Mouse (Mus musculus): Measurements from ENCODE around the gene Olfr824.
"Not testable (repeated sequence)": the region's sequence is repeated elsewhere in the genome, so short reads cannot be mapped to it uniquely, and the experiment has no call there.

Gene Olfr824

DNA sequence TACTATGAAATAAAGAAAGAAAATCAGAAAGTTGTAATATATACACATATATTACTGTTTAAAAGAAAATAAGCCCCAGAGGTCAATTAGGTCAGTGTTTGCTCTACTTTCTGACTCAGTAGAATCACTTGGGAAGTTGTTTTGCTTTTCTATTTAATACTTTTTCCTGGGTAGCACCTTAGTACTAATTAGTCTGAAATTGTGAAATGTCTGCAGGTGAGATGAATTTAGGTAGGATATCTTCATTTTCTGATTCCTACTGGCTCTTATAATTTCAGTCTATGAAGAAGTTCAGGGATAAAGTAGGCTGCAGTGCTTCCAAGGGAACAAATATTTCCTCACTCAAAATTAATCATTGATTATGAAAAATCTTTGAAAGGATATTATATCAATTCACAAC is at the start of gene Olfr824:
Gene Olfr824, minus strand, starts transcription at position 101 of the 400 bp plus-strand sequence.
- not testable (repeated sequence) for DNase-seq (ENCODE audit: low read depth)

- DNase-seq (ENCODE audit: low read depth), result no peak
Measured at GRCm38 (mm10) chr10:130166666-130167065, 36.9 kb upstream of the Olfr824 start, which contains the start of gene Olfr825. TSS of gene Olfr825 (minus strand) at chr10:130166766.

DNA sequence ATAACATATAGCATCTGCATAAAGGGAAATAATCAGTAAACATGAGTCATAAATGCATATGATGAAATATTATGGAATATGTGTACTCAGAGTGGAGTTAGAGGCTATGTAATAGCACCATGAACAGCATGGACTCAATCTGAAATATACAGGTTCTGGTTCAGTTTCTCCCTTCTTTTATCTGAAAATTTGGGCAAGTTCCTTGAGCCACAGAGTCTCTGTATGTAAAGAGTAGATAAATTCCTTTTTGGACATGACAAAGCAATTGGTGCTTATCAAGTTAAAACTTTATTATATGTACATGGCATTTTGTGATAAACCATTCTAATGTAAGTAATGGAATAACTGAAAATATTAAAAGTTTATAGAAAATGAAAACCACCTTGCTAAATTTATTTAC is 35.4 kb upstream of the Olfr824 start:
- DNase-seq (ENCODE audit: low read depth), result no peak

GRCm38 (mm10) chr10:130144121-130144520 is 14.3 kb upstream of the Olfr824 start:
- no peak for DNase-seq (ENCODE audit: low read depth)

- DNase-seq (ENCODE audit: low read depth), result not testable (repeated sequence)
Measured at GRCm38 (mm10) chr10:130142481-130142880, 12.7 kb upstream of the Olfr824 start.

DNA sequence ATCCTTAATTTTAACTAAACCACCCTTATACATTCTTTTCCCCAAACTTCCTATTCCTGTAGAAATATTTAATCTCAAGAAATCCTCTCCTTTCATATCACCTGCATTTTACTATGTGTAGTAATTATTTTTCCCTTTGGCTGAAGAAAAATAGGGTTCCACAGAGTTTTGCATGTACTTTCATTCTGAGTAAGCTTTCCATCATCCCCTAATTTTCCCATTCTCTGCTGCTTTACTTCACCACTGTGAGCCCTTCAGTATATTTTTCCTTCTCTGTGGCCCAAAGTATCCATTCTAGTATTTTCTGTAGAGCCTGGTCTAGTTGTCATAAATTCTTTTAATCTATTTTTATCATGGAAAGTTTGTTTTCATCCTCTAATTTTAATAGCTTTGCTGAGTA is 5.0 kb upstream of the Olfr824 start:
- no peak for DNase-seq (ENCODE audit: low read depth)

GRCm38 (mm10) chr10:130116045-130116444 is 13.8 kb downstream of the Olfr824 start:
- DNase-seq (ENCODE audit: low read depth), result not testable (repeated sequence)

GRCm38 (mm10) chr10:130115283-130115682 is 14.5 kb downstream of the Olfr824 start, which contains the start of gene Olfr823:
TSS of gene Olfr823 (minus strand) at chr10:130115383.
- DNase-seq (ENCODE audit: low read depth), result not testable (repeated sequence)

- DNase-seq (ENCODE audit: low read depth), result no peak
Measured at GRCm38 (mm10) chr10:130096104-130096503, 33.7 kb downstream of the Olfr824 start.

DNA sequence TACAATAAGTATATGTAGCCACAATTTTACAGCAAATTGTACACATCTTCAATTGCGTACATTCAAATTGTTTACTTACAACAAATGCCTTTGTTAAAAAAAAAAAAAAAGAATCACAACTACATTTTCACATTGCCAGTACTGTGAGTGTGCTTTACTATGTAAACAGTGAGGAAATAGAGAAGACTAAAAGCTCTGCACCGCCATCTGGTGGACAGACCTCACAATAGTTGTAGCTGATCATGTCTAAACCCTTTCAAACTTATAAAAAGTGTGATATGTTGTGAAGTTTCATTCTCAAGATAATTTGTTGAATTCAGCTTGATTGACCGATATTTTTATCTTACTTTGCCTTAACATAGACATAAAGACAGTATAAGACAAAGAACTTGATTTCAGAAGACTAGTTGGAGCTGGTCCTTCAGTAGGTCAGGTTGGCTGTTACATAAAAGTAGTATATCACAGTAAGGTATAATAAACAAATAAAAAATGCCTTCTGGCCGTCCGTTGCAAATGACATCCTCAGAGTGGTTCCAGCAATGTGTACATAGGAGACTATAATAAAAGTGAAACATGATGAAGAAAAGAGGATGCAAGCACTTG is 36.9 kb downstream of the Olfr824 start:
- peak; percentile 31 for DNase-seq (ENCODE audit: low read depth)

All from c-Kit-positive CD71-positive TER-119-negative erythroid progenitor cells, embryonic 14.5 days (primary cell).